Mouse (Mus musculus): ENCODE results near the gene Zdhhc16.

Gene Zdhhc16

GRCm38 (mm10) chr19:41913774-41914591 is 19.3 kb upstream of the Zdhhc16 start:
- peak; percentile 63 for DNase-seq (ENCODE audit: low read depth, low spot score)

- peak; percentile 47 for DNase-seq (ENCODE audit: low read depth, low spot score)
Measured at GRCm38 (mm10) chr19:41914592-41914882, 18.7 kb upstream of the Zdhhc16 start.

GRCm38 (mm10) chr19:41915294-41915693 is 18.0 kb upstream of the Zdhhc16 start:
- DNase-seq (ENCODE audit: low read depth, low spot score), result no peak

GRCm38 (mm10) chr19:41916853-41917252 is 16.4 kb upstream of the Zdhhc16 start:
- no peak for DNase-seq (ENCODE audit: low read depth, low spot score)

- DNase-seq (ENCODE audit: low read depth, low spot score), result no peak
Measured at GRCm38 (mm10) chr19:41919471-41919870, 13.8 kb upstream of the Zdhhc16 start.

GRCm38 (mm10) chr19:41920412-41921067 is 12.7 kb upstream of the Zdhhc16 start:
- DNase-seq (ENCODE audit: low read depth, low spot score), result no peak

GRCm38 (mm10) chr19:41932686-41933085 is 594 bp upstream of the Zdhhc16 start:
- peak; percentile 45 for DNase-seq (ENCODE audit: low read depth, low spot score)

- DNase-seq (ENCODE audit: low read depth, low spot score), result no peak
Measured at GRCm38 (mm10) chr19:41934124-41934523, 844 bp downstream of the Zdhhc16 start.

GRCm38 (mm10) chr19:41935921-41936320 is 2.6 kb downstream of the Zdhhc16 start:
- DNase-seq (ENCODE audit: low read depth, low spot score), result peak; percentile 97

GRCm38 (mm10) chr19:41938539-41938938 is 5.3 kb downstream of the Zdhhc16 start:
- DNase-seq (ENCODE audit: low read depth, low spot score), result no peak

- DNase-seq (ENCODE audit: low read depth, low spot score), result no peak
Measured at GRCm38 (mm10) chr19:41943841-41944240, 10.6 kb downstream of the Zdhhc16 start.

GRCm38 (mm10) chr19:41952287-41952686 is 19.0 kb downstream of the Zdhhc16 start:
- peak; percentile 68 for DNase-seq (ENCODE audit: low read depth, low spot score)

- no peak for DNase-seq (ENCODE audit: low read depth, low spot score)
Measured at GRCm38 (mm10) chr19:41953574-41953973, 20.3 kb downstream of the Zdhhc16 start.

- no peak for DNase-seq (ENCODE audit: low read depth, low spot score)
Measured at GRCm38 (mm10) chr19:41969618-41970017, 36.3 kb downstream of the Zdhhc16 start.

- DNase-seq (ENCODE audit: low read depth, low spot score), result no peak
Measured at GRCm38 (mm10) chr19:41973891-41974794, 40.9 kb downstream of the Zdhhc16 start.

- DNase-seq (ENCODE audit: low read depth, low spot score), result peak; percentile 81
Measured at GRCm38 (mm10) chr19:41980422-41980818, 47.1 kb downstream of the Zdhhc16 start.

GRCm38 (mm10) chr19:41980819-41981594 is 47.7 kb downstream of the Zdhhc16 start, which contains the start of gene Mms19:
Gene Mms19, minus strand, starts transcription at chr19:41981157.
- DNase-seq (ENCODE audit: low read depth, low spot score), result peak; percentile 98

- no peak for DNase-seq (ENCODE audit: low read depth, low spot score)
Measured at GRCm38 (mm10) chr19:41981595-41981927, 48.3 kb downstream of the Zdhhc16 start, which contains the start of gene Ubtd1. Gene Ubtd1, plus strand, starts transcription at chr19:41981763.

- peak; percentile 62 for DNase-seq (ENCODE audit: low read depth, low spot score)
Measured at GRCm38 (mm10) chr19:41981931-41982790, 48.9 kb downstream of the Zdhhc16 start.

GRCm38 (mm10) chr19:41982791-41983150 is 49.5 kb downstream of the Zdhhc16 start:
- peak; percentile 45 for DNase-seq (ENCODE audit: low read depth, low spot score)
